Mouse (Mus musculus): ENCODE measurements around the gene Zfp931.
A peak's percentile ranks its signal among the peaks of the same experiment; 100 is the strongest.
"Not testable (repeated sequence)": the region's sequence is repeated elsewhere in the genome, so short reads cannot be mapped to it uniquely, and the experiment has no call there.

Gene Zfp931

GRCm38 (mm10) chr2:178119561-178120355 lies 41.5 kb upstream of the Zfp931 start:
- H3K36me3 ChIP-seq (ENCODE audit: insufficient read depth, low read length), result no peaks in the 10 kb centered on the region
- no peaks in the 10 kb centered on the region for H3K9me3 ChIP-seq (ENCODE audit: low read length)
- TF ChIP-seq NANOG (IDR thresholded peaks at IDR 0.05; ENCODE audit: borderline replicate concordance, low read length), result no peak
- no peak for TF ChIP-seq CTCF (conservative IDR thresholded peaks at IDR 0.05; ENCODE audit: low read length)
- TF ChIP-seq POU5F1 (IDR thresholded peaks at IDR 0.05; ENCODE audit: borderline replicate concordance, low read length), result no peak
- H3K4me3 ChIP-seq (replicated peaks; ENCODE audit: low read length), result peak overlapping the region; percentile 80
- H3K4me1 ChIP-seq (replicated peaks; ENCODE audit: low read depth, low read length), result peaks cover 44% of the 10 kb centered on the region
- peaks cover 88% of the 10 kb centered on the region for H3K27me3 ChIP-seq (ENCODE audit: insufficient read depth, low read length)

GRCm38 (mm10) chr2:178118801-178119560 lies 40.7 kb upstream of the Zfp931 start, which contains the start of gene Phactr3:
Gene Phactr3 (plus strand): TSS chr2:178118975.
- no peaks in the 10 kb centered on the region for H3K9me3 ChIP-seq (ENCODE audit: low read length)
- H3K36me3 ChIP-seq (ENCODE audit: insufficient read depth, low read length), result no peaks in the 10 kb centered on the region
- H3K4me1 ChIP-seq (replicated peaks; ENCODE audit: low read depth, low read length), result peaks cover 41% of the 10 kb centered on the region
- peaks cover 80% of the 10 kb centered on the region for H3K27me3 ChIP-seq (ENCODE audit: insufficient read depth, low read length)
- no peak for TF ChIP-seq POU5F1 (IDR thresholded peaks at IDR 0.05; ENCODE audit: borderline replicate concordance, low read length)
- no peak for TF ChIP-seq CTCF (conservative IDR thresholded peaks at IDR 0.05; ENCODE audit: low read length)
- TF ChIP-seq NANOG (IDR thresholded peaks at IDR 0.05; ENCODE audit: borderline replicate concordance, low read length), result no peak
- peak within 1 kb of the TSS; percentile 80 for H3K4me3 ChIP-seq (replicated peaks; ENCODE audit: low read length)

- peak; percentile 46 for TF ChIP-seq CTCF (conservative IDR thresholded peaks at IDR 0.05; ENCODE audit: low read length)
- no peak for TF ChIP-seq POU5F1 (IDR thresholded peaks at IDR 0.05; ENCODE audit: borderline replicate concordance, low read length)
- peaks cover 31% of the 10 kb centered on the region for H3K4me1 ChIP-seq (replicated peaks; ENCODE audit: low read depth, low read length)
- H3K27me3 ChIP-seq (ENCODE audit: insufficient read depth, low read length), result peaks cover 70% of the 10 kb centered on the region
- H3K9me3 ChIP-seq (ENCODE audit: low read length), result no peaks in the 10 kb centered on the region
- no peak overlapping the region for H3K4me3 ChIP-seq (replicated peaks; ENCODE audit: low read length)
- H3K36me3 ChIP-seq (ENCODE audit: insufficient read depth, low read length), result no peaks in the 10 kb centered on the region
These were observed 39.7 kb upstream of the Zfp931 start for GRCm38 (mm10) chr2:178117946-178118345.

GRCm38 (mm10) chr2:178101957-178102356 lies 23.7 kb upstream of the Zfp931 start:
- no peaks in the 10 kb centered on the region; the same call in 1 of the 2 replicates for H3K4me1 ChIP-seq (replicated peaks; ENCODE audit: low read depth, low read length)
- no peaks in the 10 kb centered on the region for H3K9me3 ChIP-seq (ENCODE audit: low read length)
- no peak overlapping the region for H3K4me3 ChIP-seq (replicated peaks; ENCODE audit: low read length)
- H3K36me3 ChIP-seq (ENCODE audit: insufficient read depth, low read length), result no peaks in the 10 kb centered on the region
- H3K27me3 ChIP-seq (ENCODE audit: insufficient read depth, low read length), result no peaks in the 10 kb centered on the region; the same call in 1 of the 2 replicates
- TF ChIP-seq NANOG (IDR thresholded peaks at IDR 0.05; ENCODE audit: borderline replicate concordance, low read length) (no peak), CTCF (conservative IDR thresholded peaks at IDR 0.05; ENCODE audit: low read length) (peak; percentile 82)

- TF ChIP-seq CTCF (conservative IDR thresholded peaks at IDR 0.05; ENCODE audit: low read length) (peak; percentile 84), POU5F1 (IDR thresholded peaks at IDR 0.05; ENCODE audit: borderline replicate concordance, low read length) (no peak)
- Histone ChIP-seq H3K9me3 (ENCODE audit: low read length) (no peaks in the 10 kb centered on the region), H3K36me3 (ENCODE audit: insufficient read depth, low read length) (no peaks in the 10 kb centered on the region), H3K4me3 (replicated peaks; ENCODE audit: low read length) (no peak overlapping the region), H3K27me3 (ENCODE audit: insufficient read depth, low read length) (no peaks in the 10 kb centered on the region; the same call in 1 of the 2 replicates), H3K4me1 (replicated peaks; ENCODE audit: low read depth, low read length) (no peaks in the 10 kb centered on the region; the same call in 1 of the 2 replicates)
These were observed 19.7 kb upstream of the Zfp931 start for GRCm38 (mm10) chr2:178098021-178098420.

- TF ChIP-seq CTCF (conservative IDR thresholded peaks at IDR 0.05; ENCODE audit: low read length), result no peak
- no peak for TF ChIP-seq NANOG (IDR thresholded peaks at IDR 0.05; ENCODE audit: borderline replicate concordance, low read length)
- no peak for TF ChIP-seq POU5F1 (IDR thresholded peaks at IDR 0.05; ENCODE audit: borderline replicate concordance, low read length)
- Histone ChIP-seq H3K4me1 (replicated peaks; ENCODE audit: low read depth, low read length) (peaks cover 6% of the 10 kb centered on the region), H3K27me3 (ENCODE audit: insufficient read depth, low read length) (no peaks in the 10 kb centered on the region), H3K9me3 (ENCODE audit: low read length) (no peaks in the 10 kb centered on the region), H3K4me3 (replicated peaks; ENCODE audit: low read length) (no peak overlapping the region), H3K36me3 (ENCODE audit: insufficient read depth, low read length) (no peaks in the 10 kb centered on the region)
These were observed 11.3 kb upstream of the Zfp931 start for GRCm38 (mm10) chr2:178089586-178089985.

- peaks cover 9% of the 10 kb centered on the region for H3K36me3 ChIP-seq (ENCODE audit: insufficient read depth, low read length)
- H3K4me1 ChIP-seq (replicated peaks; ENCODE audit: low read depth, low read length), result no peaks in the 10 kb centered on the region
- peaks cover 21% of the 10 kb centered on the region for H3K9me3 ChIP-seq (ENCODE audit: low read length)
- TF ChIP-seq CTCF (conservative IDR thresholded peaks at IDR 0.05; ENCODE audit: low read length) (peak; percentile 80), POU5F1 (IDR thresholded peaks at IDR 0.05; ENCODE audit: borderline replicate concordance, low read length) (no peak), NANOG (IDR thresholded peaks at IDR 0.05; ENCODE audit: borderline replicate concordance, low read length) (no peak)
- H3K27me3 ChIP-seq (ENCODE audit: insufficient read depth, low read length), result no peaks in the 10 kb centered on the region
- H3K4me3 ChIP-seq (replicated peaks; ENCODE audit: low read length), result no peak overlapping the region
These were observed 20.1 kb downstream of the Zfp931 start for GRCm38 (mm10) chr2:178058195-178058594.

- not testable (repeated sequence) for H3K4me3 ChIP-seq (replicated peaks; ENCODE audit: low read length); H3K9me3 ChIP-seq (ENCODE audit: low read length); H3K27me3 ChIP-seq (ENCODE audit: insufficient read depth, low read length); H3K36me3 ChIP-seq (ENCODE audit: insufficient read depth, low read length)
- H3K4me1 ChIP-seq (replicated peaks; ENCODE audit: low read depth, low read length), result peaks cover 17% of the 10 kb centered on the region
These were observed 50.7 kb downstream of the Zfp931 start for GRCm38 (mm10) chr2:178027601-178028000.

GRCm38 (mm10) chr2:178023861-178024260 lies 54.4 kb downstream of the Zfp931 start:
- H3K9me3 ChIP-seq (ENCODE audit: low read length); H3K4me1 ChIP-seq (replicated peaks; ENCODE audit: low read depth, low read length); H3K27me3 ChIP-seq (ENCODE audit: insufficient read depth, low read length); H3K36me3 ChIP-seq (ENCODE audit: insufficient read depth, low read length): not testable (repeated sequence)
- H3K4me3 ChIP-seq (replicated peaks; ENCODE audit: low read length), result peak overlapping the region; percentile 86

GRCm38 (mm10) chr2:178023011-178023611 lies 55.2 kb downstream of the Zfp931 start, which contains the start of gene Zfp971:
Gene Zfp971 (plus strand): TSS chr2:178023284.
- not testable (repeated sequence) for H3K9me3 ChIP-seq (ENCODE audit: low read length); H3K36me3 ChIP-seq (ENCODE audit: insufficient read depth, low read length); H3K27me3 ChIP-seq (ENCODE audit: insufficient read depth, low read length); H3K4me1 ChIP-seq (replicated peaks; ENCODE audit: low read depth, low read length)
- peak within 1 kb of the TSS; percentile 86 for H3K4me3 ChIP-seq (replicated peaks; ENCODE audit: low read length)

GRCm38 (mm10) chr2:178020773-178021172 lies 57.5 kb downstream of the Zfp931 start:
- not testable (repeated sequence) for H3K36me3 ChIP-seq (ENCODE audit: insufficient read depth, low read length); H3K27me3 ChIP-seq (ENCODE audit: insufficient read depth, low read length); H3K9me3 ChIP-seq (ENCODE audit: low read length); H3K4me1 ChIP-seq (replicated peaks; ENCODE audit: low read depth, low read length); H3K4me3 ChIP-seq (replicated peaks; ENCODE audit: low read length)

GRCm38 (mm10) chr2:178019486-178019885 lies 58.8 kb downstream of the Zfp931 start:
- H3K9me3 ChIP-seq (ENCODE audit: low read length); H3K4me3 ChIP-seq (replicated peaks; ENCODE audit: low read length); H3K27me3 ChIP-seq (ENCODE audit: insufficient read depth, low read length); H3K4me1 ChIP-seq (replicated peaks; ENCODE audit: low read depth, low read length); H3K36me3 ChIP-seq (ENCODE audit: insufficient read depth, low read length): not testable (repeated sequence)
